Mouse (Mus musculus) CD8-positive naive resting alpha-beta T cell, adult 2 months (primary cell): Measurements from ENCODE around the gene Ncs1.

ENCODE experiments used
- DNase-seq, 2 experiments: peaks; one replicate each; pipeline ENCODE4 v3.0.0; 2022; ENCODE audit warnings: low read depth in 2 of 2, low spot score in 2 of 2

The Ncs1 gene

DNA sequence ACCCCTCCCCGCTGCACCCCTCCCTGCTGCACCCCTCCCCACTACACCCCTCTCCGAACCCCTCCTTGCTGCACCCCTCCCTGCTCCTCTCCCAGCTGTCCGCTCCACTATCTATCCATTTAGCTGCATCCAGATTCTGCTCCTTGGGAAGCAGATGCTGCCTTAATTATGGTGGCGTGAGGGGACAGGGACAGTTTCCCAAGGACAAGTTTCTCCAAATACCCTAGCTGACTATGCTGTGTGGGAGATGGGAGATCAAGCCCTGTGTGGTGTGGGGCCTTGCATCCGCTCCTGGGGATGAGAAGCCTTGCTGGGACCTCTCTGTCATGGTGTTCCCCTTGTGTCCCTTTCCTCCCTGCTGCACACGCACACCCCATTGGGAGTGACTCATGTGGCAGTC lies 29.4 kb downstream of the Ncs1 start:
- no peak for DNase-seq

DNA sequence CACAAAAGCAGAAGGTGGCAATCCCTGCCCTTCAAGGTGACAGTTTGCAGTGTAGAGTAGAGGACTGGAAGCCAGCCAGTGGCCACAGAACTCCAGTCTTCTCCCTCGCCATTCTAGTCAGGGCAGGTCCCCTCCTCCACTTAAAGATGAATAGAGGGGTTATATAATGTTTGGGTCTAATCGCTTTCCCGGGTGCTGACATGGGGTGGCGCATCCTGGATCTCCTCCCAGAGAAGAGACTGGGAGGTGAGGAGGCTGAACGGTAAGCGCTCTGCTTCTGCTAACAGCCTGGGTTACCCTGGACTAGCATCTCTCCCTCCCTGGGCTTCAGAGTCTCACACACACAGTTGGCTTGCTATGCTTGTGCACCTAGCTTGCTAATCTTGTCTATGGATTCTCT lies 32.2 kb downstream of the Ncs1 start:
- DNase-seq: no peak

DNA sequence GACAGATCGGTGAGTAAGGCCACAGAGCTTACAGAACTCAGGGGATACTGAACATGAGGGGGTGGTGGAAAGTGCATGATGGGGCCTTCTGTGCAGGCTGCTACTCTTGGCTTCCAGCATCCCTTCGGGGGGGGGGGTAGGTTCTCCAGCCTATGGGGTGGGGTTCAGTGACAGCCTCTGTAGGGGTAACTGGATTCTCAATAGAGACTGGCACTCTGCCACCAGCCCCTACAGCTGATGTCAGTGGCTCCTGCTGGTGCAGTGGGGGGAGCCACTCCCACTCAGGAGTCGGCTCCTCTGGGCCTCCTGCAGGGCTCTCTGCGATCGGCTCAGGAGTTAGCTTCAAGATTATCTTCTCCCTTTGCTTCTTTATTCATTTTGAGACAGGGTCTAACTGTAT lies 32.9 kb downstream of the Ncs1 start:
- DNase-seq: no peak

DNA sequence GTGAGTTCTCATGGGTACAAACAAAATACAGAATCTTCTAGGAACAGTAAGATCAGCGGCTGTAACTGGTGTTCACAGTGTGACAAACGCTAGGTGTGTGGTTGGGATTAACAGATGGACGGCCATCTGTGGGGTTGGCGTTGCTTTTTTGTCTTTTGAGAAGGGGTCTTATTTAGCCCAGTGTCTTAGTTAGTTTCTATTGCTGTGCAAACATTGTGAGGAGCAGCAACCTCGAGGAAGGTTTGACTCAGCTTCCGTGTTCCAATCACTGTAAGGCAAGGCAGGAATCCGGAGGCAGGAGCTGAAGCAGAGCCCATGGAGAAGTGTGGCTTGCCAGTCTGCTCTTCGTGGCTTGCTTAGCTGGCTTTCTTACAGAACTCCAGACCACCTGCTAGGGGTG lies 35.5 kb downstream of the Ncs1 start:
- no peak for DNase-seq

DNA sequence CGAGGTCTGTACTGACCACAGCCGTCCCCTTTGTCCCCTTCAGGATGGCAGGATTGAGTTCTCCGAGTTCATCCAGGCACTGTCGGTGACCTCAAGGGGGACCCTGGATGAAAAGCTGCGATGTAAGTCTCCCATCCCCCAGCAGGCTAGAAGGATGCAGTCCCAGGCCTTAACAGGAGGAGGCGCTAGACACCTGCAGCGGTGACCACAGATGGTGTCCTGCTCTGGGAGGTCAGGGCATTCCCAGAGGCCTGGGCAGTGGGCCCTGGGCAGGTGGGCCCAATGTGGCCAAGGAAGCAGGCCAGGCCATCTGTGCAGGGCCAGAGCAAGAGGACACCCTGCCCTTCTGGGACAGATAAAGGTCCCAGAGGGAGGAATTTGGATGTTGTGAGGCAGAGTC lies 36.6 kb downstream of the Ncs1 start:
- no peak for DNase-seq

DNA sequence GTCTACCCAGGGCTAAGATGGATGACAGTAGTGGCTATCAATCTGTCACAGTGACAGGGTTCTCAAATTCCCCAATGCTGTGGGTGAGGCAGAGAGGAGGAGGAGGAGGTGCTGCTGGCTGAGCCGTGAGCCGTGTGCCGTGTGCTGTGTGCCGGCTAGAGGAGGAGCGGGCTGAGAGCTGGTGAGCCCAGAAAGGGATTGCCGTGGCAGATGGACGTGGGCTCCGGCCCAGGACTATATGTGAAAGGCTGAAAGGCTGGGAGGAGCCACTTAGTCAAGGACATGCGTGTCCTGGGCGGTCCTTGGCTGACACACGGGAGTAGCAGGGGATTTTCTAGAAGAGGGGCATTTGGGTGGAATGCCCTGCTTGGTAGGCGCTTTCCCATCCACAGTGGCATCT lies 37.3 kb downstream of the Ncs1 start:
- DNase-seq: no peak

DNA sequence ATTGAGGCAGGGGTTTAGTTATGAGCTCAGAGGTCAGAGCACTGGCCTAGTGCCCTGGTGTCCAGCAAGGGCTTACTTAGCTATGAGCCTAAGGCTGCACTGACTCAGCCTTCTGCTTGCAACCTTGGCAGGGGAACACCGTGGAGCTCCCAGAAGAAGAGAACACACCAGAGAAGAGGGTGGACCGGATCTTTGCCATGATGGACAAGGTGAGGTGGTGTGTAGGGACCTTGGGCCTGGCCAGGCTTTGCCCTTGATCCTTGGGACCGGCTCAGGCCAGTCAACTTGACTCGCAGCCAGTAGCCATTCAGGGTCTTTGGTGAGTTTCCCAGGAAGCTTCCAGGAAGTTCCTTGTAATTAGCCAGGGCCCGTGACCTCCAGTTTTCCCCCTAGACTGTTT lies 38.9 kb downstream of the Ncs1 start:
- DNase-seq: no peak

DNA sequence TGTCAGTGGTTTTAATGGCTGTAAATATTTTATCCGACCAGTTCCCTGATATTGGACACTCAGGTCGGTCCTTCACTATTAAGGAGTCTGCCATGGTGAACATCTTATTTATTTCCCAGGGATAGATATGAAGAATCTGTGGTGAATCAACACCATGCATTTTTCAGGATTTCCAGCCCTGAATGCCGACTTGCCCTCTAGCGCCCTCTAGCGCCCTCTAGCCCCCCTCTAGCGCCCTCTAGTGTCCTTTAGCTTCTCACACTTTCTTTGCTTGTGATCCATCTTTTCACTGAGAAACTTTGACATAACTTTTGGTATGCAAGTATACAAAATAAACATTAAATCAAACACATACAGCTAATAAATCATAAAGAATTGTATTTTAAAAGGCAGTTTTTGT lies 45.8 kb downstream of the Ncs1 start:
- DNase-seq: peak; percentile 41 to 48

DNA sequence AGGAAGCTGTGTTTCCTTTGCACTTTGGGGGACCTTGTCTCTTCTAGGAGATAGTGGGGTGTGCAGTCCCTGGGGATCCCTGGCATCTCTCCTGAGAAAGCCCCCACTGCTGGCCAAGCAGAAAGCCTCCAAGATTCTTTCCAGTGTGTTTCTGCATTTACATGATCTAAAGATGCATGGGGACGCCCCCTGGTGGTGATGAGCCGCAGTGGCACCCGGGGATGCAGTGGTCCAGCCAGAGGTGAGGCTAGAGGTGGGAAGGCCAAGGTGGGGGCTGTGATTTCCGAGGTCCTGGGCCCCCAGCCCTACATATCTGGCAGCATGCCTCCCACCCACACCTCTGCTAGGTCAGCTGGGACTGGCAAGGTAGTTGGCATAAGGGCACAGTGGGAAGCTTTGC lies 49.4 kb downstream of the Ncs1 start:
- peak; percentile 73 to 79 for DNase-seq

DNA sequence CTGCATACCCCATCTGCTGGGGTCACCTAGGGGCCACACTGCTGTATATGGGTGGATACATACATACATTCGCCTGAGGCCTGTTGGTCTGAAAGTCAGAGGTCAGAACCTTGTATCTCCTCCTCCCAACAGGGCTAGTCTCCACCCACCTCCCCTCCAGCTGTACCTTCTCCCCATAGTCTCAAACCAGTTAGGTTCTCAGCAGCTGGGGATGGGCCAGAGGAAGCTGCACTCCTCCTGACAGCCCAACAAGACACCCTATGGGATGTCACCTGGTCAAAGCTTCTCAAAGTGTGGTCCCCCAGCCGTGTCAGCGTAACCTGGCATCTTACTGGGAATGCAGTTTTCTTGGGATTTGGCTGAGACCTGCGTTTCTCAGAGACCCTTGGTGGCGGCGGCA lies 50.8 kb downstream of the Ncs1 start:
- DNase-seq: no peak

DNA sequence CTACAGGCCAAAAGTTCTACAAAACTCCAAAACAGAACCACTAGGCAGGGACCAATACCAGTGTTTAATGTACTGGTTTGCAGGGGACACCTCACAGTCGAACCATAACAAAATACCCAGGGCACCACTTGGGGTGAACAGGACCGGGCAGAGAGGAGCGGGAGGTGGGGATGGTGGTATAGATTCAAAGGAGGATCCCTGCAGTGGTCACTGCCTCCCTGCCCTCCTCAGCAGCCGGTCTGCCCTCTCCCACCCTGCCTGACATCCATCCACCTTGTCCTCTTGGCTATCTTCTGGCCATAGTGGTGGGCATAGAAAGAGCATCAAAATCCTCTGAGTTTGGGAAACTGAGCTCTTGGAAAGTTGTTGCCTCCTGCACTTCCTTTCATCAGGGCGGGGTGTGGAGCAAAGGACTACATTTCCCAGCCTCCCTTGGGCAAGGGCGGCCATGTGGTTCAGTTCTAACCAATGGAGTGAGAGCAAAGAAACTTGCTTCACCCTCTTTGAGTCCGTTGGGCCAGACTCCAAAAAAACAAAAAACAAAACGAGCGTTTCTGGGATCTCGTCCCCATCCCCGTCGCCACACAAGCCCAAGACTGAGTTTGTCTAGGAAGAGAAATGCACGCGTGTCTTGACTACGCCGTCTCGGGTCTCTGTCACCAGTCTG lies 52.1 kb downstream of the Ncs1 start:
- peak in 1 of 2 experiments; percentile 16 for DNase-seq

DNA sequence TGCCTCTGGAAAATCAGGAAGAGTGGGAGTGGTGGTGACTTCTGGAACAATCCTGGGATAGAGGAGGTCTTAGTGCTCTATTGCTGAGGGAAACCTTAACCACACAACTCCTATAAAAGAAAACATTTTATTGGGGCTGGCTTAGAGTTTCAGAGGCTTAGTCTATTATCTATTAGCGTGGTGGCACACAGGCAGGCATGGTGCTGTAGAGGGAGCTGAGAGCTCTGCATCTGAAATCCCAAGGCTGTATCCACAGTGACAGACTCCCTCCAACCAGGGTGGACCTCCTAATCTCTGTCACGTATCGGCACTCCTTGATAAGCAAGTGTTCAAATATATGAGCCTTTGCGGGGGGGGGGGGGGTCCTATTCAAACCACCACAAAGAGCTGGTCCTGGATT lies 53.2 kb downstream of the Ncs1 start:
- DNase-seq: no peak

DNA sequence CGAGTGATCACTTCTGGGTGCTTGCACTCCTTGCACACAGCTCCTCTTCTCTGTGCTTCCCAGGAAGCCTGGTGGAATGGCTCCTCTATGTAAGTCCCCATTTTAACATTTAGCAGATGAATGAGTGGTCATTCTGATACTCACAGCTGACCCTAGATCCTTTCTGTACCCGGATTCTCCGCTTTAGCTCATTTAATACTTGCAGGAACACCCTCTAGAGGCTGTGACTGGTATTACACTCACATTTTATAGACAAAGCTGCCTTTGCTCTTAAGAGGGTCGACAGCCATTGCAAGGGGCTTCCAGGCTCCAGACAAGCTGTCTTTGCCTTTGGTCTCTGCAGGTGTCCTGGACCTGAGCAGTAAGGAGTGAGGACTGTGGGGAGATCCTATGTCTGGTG lies 53.6 kb downstream of the Ncs1 start:
- peak in 1 of 2 experiments; percentile 33 for DNase-seq

DNA sequence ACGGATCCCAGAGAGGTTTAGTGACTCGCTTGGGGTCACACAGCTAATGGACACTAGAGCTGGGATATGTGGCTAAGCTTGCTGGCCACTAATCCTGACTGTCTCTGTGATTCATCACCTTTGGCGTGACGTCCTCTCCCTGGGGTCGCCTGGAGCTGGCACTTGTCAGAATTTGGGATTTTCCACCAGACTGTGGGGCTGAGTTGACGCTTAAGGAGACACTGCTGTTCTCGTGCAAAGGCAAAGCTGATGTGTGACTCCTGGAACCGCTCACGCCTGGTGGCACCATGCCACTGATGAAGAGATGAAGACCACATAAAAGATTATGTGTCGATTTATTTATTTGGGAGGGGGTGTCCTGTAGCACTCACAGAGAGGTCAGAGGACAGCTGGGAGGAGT lies 54.4 kb downstream of the Ncs1 start:
- no peak for DNase-seq

DNA sequence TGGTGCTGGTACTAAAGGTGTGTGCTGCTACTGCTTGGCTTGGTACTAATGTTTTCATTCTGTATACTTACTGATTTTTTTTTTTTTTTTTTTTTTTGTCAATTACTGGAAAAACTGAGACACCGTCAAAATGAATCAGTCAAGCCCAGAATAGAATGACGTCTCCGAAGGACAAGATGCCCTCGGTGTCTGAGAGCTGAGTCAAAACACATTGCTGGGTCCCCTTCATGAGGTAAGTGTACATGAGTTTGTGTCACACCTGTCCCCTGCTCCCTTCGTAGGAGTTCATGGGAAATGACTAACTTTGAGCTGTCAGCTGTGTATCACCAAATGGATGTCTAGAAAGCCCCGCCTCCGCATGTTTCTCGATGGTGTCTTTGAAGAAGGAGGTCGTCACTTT lies 57.6 kb downstream of the Ncs1 start:
- DNase-seq: no peak

DNA sequence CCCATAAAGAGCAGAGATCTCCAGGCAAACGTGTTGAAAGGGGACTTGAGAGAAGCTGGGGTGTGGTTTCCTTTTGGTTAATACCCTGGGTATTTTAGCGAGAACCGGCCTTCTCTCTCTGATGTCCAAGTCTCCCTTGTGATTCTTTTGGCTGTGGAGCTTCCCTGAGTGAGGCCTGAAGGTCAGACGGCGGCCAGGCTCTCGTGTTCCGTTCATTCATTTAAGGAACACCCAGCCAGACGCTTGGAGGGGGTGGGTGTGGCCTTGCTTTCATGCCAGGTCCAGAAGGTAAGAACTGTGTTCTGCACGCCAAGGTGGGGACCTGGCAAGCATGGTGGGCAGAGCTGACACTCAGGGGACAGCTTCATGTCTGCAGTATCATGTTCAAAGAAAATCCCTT lies 58.6 kb downstream of the Ncs1 start:
- DNase-seq: no peak

DNA sequence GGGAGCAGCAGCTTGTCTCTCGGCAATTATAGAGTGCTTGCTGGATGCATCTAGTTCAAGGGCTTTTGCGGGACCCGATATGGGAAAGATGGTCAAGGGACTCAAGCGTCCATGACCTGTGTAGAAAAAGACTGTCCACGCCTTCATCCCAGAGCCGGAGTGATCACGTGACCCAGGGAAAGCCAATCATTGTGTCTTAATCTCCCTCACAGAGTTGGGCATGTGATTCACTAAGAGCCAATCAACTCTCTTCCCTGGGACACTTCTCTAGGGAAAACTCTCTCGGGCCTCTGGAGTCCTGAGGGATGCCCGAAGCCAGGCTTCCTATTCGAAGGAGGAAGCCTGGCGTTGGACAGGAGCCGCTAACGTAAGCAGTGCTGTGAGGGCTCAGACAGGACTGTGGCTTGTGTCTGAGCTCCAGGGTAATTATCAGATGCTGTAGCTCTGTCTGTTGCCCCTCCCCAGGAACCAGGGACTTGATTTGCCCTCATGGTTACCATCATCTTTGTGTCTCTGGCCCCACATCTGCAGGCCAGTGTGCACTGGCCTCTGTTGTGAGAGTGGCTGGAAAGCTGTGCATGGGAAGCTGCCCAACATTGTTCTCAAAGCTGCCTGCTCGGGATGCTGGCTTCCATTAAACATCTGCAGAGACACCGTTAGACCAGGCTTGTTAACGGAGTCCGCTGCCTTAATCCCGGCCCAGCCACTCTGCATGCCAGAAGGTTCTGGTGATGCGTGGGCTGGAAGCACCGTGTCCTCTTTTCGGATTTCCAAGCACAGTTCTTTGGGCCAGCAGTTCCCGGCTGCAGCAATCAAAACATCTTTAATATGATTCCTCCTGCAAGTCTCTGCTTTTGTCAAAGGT lies 59.4 kb downstream of the Ncs1 start:
- DNase-seq: no peak

DNA sequence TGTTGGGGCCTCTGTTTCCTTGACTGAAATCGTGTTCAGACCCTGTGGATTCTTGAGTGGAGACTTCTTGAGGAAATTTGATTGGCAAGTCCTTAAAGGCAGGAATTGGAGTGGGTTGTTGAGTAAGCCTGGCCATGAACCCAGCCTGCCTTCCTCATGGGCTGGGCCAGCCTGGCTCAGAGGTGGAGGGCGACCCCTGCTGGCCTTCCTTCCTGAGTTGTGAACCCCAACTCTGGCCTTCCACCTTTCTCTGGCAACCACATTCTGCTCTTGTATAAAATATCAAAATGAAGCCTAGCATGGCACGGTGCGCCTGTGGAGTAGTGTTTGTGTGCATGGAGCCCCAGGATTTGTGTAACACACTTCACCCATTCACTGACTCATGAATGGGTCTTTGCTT lies 60.1 kb downstream of the Ncs1 start:
- DNase-seq: peak in 1 of 2 experiments; percentile 32

DNA sequence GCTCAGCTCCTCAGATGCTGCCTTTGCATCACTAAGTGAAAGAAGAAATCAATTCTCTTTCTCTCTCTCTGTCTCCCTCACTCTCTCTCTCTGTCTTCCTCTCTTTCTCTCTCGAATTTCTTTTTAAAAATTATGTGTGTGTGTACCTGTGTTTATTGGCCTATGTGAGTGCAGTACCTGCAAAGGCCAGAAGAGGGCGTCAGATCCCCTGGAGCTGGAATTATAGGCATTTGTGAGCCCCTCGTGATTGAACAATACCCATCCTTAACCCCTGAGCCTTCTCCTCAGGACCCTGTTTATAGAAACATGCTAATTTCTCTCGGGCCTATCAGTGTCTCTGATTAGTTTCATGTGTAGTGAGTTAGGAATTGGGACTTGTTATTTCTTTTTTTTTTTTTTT lies 62.6 kb downstream of the Ncs1 start:
- no peak for DNase-seq

DNA sequence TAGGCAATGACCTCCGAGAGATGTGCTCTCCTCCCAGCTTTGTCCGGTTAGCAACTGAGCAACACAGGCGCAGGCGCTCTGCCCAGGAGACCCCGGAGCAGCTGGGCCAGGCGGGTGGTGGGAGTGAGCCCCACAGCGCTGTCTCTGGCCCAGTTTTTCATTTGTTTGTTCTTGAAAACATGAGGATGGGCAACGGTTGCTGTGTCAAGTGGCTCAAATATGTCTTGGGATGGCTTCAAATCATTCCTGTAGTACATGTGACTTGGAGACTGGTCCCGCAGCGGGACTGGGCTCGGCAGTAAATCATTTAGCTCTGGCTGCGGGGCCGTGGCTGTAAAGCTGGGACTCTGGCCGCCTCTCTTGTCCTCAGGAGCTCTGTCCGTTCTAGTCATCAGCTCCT lies 63.9 kb downstream of the Ncs1 start:
- DNase-seq: no peak

DNA sequence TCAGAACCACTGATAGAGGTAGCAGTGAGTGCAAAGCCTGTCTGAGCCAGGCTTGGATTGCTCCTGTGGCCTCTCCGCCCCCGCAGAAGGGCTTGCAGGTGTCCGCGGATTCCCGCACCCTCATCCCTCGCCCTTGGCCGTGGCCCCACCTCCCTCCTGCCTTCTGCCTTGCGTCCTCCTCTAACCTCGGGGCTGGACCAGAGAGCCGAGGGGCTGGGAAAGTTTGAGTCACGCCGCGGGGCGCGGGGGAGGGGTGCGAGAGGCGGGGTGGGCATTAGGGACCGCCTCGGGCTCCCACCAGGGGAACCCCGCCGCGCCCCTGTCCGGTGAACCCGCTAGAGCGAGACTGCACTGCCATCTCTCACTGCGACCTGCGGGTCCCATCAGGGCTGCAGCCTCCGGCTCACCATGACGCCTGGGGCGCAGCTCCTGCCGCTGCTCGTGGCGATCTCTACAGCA lies 68.4 kb downstream of the Ncs1 start, which contains the start of gene Hmcn2:
Gene Hmcn2 (plus strand): TSS at position 409 of the 459 bp plus-strand sequence.
- no peak for DNase-seq

DNA sequence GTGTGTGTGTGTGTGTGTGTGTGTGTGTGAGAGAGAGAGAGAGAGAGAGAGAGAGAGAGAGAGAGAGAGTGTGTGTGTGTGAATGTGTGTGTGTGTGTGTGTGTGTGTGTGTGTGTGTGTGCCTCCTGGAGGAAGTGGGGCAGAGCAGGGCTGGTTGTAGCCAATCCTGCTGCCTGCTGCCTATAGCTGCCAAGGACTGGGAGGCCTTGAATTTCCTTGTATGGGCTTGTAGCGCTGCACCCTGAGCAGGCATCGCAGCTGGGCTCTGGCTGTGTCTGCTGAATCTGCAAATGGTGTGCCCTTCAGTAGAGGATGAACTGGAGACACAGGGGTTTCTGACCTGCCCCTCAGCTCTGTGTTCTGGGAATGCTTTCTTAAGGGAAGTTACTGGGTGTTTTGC lies 72.5 kb downstream of the Ncs1 start:
- DNase-seq: no peak

DNA sequence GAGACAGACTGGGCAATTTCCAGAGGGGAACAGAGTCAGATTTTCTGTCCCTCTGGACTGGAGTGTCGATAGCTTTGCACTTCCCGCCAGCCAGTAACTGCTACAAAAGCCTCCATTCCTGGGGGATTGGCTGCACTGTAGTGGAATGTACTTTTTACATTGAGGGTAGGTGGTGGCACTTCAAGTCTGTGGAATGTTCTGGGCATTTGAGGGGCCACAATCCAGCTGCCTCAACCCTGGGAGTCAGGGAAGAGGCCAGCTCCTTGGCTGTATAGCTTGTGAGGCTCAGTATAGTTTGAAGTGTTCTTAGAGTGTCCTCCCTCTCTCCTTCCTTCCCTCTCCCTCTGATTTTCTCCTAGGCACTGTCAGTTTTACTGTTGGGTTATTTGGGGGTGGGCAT lies 73.6 kb downstream of the Ncs1 start:
- DNase-seq: no peak
